Mouse (Mus musculus) MEL (cell line): ENCODE results near the gene Olfr411. TPM values are rescaled to one million over a fixed set of nuclear protein-coding genes. Genes with fewer than 3 reads are reported as not detected.

Experiments
- MEF2A ChIP-seq: IDR thresholded peaks from 2 replicates; pipeline ENCODE4 v1.6.1; 2014; ENCODE audit warnings: low read depth, mild to moderate bottlenecking, inconsistent platforms, low read length, improper control_type of control experiment; ENCODE audit not compliant: poor library complexity, insufficient replicate concordance, severe bottlenecking; ENCODE audit errors: extremely low read depth
- MYB ChIP-seq: IDR thresholded peaks from 2 replicates; pipeline ENCODE4 v1.6.1; 2011; ENCODE audit warnings: mild to moderate bottlenecking, low read depth, low read length, improper control_type of control experiment
- MYC ChIP-seq: IDR thresholded peaks from 2 replicates; pipeline ENCODE4 v1.6.1; 2011; ENCODE audit warnings: low read depth, mild to moderate bottlenecking, low read length, improper control_type of control experiment, moderate library complexity
- POLR2A ChIP-seq, 2 experiments: IDR thresholded peaks; 2 replicates each; pipeline ENCODE4 v1.6.1; 2011 to 2012; ENCODE audit warnings: low read length in 2 of 2, mild to moderate bottlenecking in 2 of 2, control low read depth in 1 of 2, improper control_type of control experiment in 1 of 2, low read depth in 1 of 2, moderate library complexity in 1 of 2; ENCODE audit not compliant: control insufficient read depth in 1 of 2, insufficient read depth in 1 of 2, poor library complexity in 1 of 2
- SIN3A ChIP-seq: IDR thresholded peaks from 2 replicates; pipeline ENCODE4 v1.6.1; 2012; ENCODE audit warnings: low read length, improper control_type of control experiment, inconsistent platforms
- USF2 ChIP-seq, 2 experiments: IDR thresholded peaks; 2 replicates each; pipeline ENCODE4 v1.6.1; 2011 to 2012; ENCODE audit warnings: improper control_type of control experiment in 2 of 2, low read length in 2 of 2, borderline replicate concordance in 1 of 2, inconsistent platforms in 1 of 2, low read depth in 1 of 2, mild to moderate bottlenecking in 1 of 2; ENCODE audit not compliant: insufficient read depth in 1 of 2
- ZC3H11A ChIP-seq: IDR thresholded peaks from 2 replicates; pipeline ENCODE4 v1.6.1; 2012; ENCODE audit warnings: low read depth, mild to moderate bottlenecking, inconsistent platforms, low read length, improper control_type of control experiment
- polyA plus RNA-seq, 2 experiments: library from polyadenylated mRNA; stranded (reverse) in 1 of 2; unstranded in 1 of 2; fragments of >175 nt in 1 of 2; fragments of >200 nt in 1 of 2; gene quantifications; 2 replicates each; pipeline versions ENCODE4 v1.2.1 to v1.2.4; 2012; ENCODE audit warnings: low replicate concordance in 2 of 2, low read depth in 1 of 2; ENCODE audit not compliant: insufficient read length in 2 of 2, insufficient read depth in 1 of 2, missing spikeins in 1 of 2
- total RNA-seq: library from RNA; depleted of rRNA; stranded (reverse); fragments of 300-350 nt; gene quantifications from 2 replicates; pipeline ENCODE4 v1.2.3, GENCODE M21; 2012; rRNA removed

Olfr411 gene
- total and polyA plus RNA-seq, 3 experiments: not detected

DNA sequence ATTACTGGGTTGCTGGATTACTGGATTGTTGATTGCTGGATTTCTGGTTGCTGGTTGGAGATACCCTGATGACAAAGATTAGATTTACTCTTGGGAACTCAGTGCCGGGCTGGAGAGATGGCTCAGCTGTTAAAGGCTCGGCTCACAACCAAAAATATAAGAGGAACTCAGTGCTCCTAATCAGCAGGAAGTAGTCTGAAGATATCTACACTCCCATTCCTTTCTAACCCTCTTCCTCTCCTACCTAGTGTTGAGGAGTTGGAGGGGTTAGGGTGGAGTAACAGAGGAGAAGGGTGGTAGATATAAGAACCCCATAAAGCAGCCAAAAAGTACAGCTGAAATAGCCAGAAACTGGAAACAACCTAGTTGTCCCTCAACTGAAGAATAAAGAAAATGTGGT is 26.4 kb downstream of the Olfr411 start (continued):
- TF ChIP-seq SIN3A: peak; percentile 57
- TF ChIP-seq USF2 (IDR thresholded peaks at IDR 0.05; ENCODE audit: borderline replicate concordance in 1 of 2, insufficient read depth in 1 of 2, low read depth in 1 of 2, low read length in 2 of 2): no peak
- 0 out of 2 replicates have a peak, but pooled peaks have one; percentile 35 for TF ChIP-seq MYC
- TF ChIP-seq MYB: peak; percentile 49; the same call in 1 of the 2 replicates
- TF ChIP-seq POLR2A (IDR thresholded peaks at IDR 0.05; ENCODE audit: control insufficient read depth in 1 of 2, insufficient read depth in 1 of 2, low read depth in 1 of 2, low read length in 2 of 2, poor library complexity in 1 of 2): no peak
- no peak for TF ChIP-seq MEF2A
- TF ChIP-seq ZC3H11A: no peak

Other genes with a start within 250 kb of the Olfr411 start
- not detected in 2 replicates for gene Olfr401, start 238.9 kb downstream of the Olfr411 start, total RNA-seq
- gene Olfr401, start 238.9 kb downstream of the Olfr411 start, polyA plus RNA-seq: not detected
- gene Olfr402, start 199.1 kb downstream of the Olfr411 start, total RNA-seq: not detected in 2 replicates
- not detected for gene Olfr402, start 199.1 kb downstream of the Olfr411 start, polyA plus RNA-seq
- not detected in 2 replicates for gene Olfr403, start 166.4 kb downstream of the Olfr411 start, total RNA-seq
- gene Olfr403, start 166.4 kb downstream of the Olfr411 start, polyA plus RNA-seq: not detected
- not detected in 2 replicates for gene Olfr43, start 141.3 kb downstream of the Olfr411 start, total RNA-seq
- gene Olfr43, start 141.3 kb downstream of the Olfr411 start, polyA plus RNA-seq: not detected
- not detected in 2 replicates for gene Olfr406, start 92.8 kb downstream of the Olfr411 start, total RNA-seq
- not detected for gene Olfr406, start 92.8 kb downstream of the Olfr411 start, polyA plus RNA-seq
- not detected in 2 replicates for gene Olfr59, start 68.9 kb downstream of the Olfr411 start, total RNA-seq
- gene Olfr59, start 68.9 kb downstream of the Olfr411 start, polyA plus RNA-seq: not detected
- gene Olfr410, start 14.6 kb downstream of the Olfr411 start, total RNA-seq: not detected in 2 replicates
- not detected for gene Olfr410, start 14.6 kb downstream of the Olfr411 start, polyA plus RNA-seq
- gene Olfr412, start 9.4 kb upstream of the Olfr411 start, total RNA-seq: not detected in 2 replicates
- not detected for gene Olfr412, start 9.4 kb upstream of the Olfr411 start, polyA plus RNA-seq